Mouse (Mus musculus) neural tube, embryonic 12.5 days (tissue): Measurements from ENCODE around the gene Ints3. TPM values are rescaled to one million over a fixed set of nuclear protein-coding genes. Genes with fewer than 3 reads are reported as not detected.
A peak's percentile ranks its signal among the peaks of the same experiment; 100 is the strongest.

Experiments
- ATAC-seq: fragments of 200-750 bp; cut with Nextera tagmentation; 2 replicates; pipeline ENCODE4 v1.8.0; 2017; ENCODE audit warnings: low read depth, mild to moderate bottlenecking, moderate TSS enrichment, moderate library complexity; ENCODE audit not compliant: low FRiP score
- H3K27ac ChIP-seq: fragments of 300-500 bp; sonication (generic); 2 replicates; pipeline ENCODE4 v1.5.1; 2016
- H3K27me3 ChIP-seq: fragments of 300-500 bp; sonication (generic); replicated peaks from 2 replicates; pipeline ENCODE4 v1.6.1; 2016; ENCODE audit warnings: mild to moderate bottlenecking
- H3K36me3 ChIP-seq: fragments of 300-500 bp; sonication (generic); 2 replicates; pipeline ENCODE4 v1.6.1; 2016; ENCODE audit warnings: mild to moderate bottlenecking
- H3K4me1 ChIP-seq: fragments of 300-500 bp; sonication (generic); 2 replicates; pipeline ENCODE4 v1.6.1; 2016
- H3K4me2 ChIP-seq: fragments of 300-500 bp; sonication (generic); replicated peaks from 2 replicates; pipeline ENCODE4 v1.6.1; 2016; ENCODE audit warnings: mild to moderate bottlenecking
- H3K4me3 ChIP-seq: fragments of 300-500 bp; sonication (generic); 2 replicates; pipeline ENCODE4 v1.5.1; 2016
- H3K9ac ChIP-seq: fragments of 300-500 bp; sonication (generic); 2 replicates; pipeline ENCODE4 v1.6.1; 2016; ENCODE audit warnings: mild to moderate bottlenecking
- H3K9me3 ChIP-seq: fragments of 300-500 bp; sonication (generic); 2 replicates; pipeline ENCODE4 v1.6.1; 2016; ENCODE audit warnings: mild to moderate bottlenecking
- WGBS: fragments of 180-500 bp; shearing (Covaris S2); methylation state at CpG from one replicate; pipeline ENCODE4 v1.1.7; 2016; 5-methylcytosine and 5-hydroxymethylcytosine counted together
- polyA plus RNA-seq: library from polyadenylated mRNA; unstranded; fragments of >200 nt; fragmentation: Nextera tagmentation; extraction: Ambion mirVana; gene quantifications from 2 replicates; pipeline ENCODE4 v1.2.1, GENCODE M21; 2016

The Ints3 gene
- polyA plus RNA-seq, 1 experiment from 2014 or later = 40.5 TPM

DNA sequence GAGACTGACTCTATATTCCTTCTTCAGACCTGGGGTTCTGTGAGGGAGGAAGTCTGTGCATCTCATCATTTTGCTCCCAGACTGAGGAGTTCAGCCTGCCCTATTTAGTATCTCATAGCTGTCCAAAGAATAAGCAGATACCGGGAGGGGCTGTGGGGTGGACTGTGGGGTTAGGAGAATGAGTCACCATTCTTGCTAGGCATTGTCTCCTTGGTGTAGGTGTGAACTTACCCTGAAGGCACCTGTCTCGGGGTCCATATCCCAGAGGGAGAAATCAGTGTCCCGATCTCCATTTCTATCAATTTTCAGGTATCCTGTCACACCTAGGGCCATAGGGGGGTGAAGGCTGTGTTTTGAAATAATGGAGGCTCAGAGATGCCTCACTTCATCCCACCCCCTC lies 28.5 kb upstream of the Ints3 start:
- Histone ChIP-seq H3K27ac (no peak overlapping the region), H3K4me1 (peaks cover 12% of the 10 kb centered on the region; the same call in 1 of the 2 replicates), H3K9me3 (no peaks in the 10 kb centered on the region), H3K4me2 (no peak overlapping the region), H3K9ac (no peak overlapping the region), H3K4me3 (no peak overlapping the region), H3K36me3 (no peaks in the 10 kb centered on the region), H3K27me3 (peaks cover 47% of the 10 kb centered on the region)
- 88% methylated on average over 3 of the region's 3 CpGs for WGBS
- no peak for ATAC-seq

DNA sequence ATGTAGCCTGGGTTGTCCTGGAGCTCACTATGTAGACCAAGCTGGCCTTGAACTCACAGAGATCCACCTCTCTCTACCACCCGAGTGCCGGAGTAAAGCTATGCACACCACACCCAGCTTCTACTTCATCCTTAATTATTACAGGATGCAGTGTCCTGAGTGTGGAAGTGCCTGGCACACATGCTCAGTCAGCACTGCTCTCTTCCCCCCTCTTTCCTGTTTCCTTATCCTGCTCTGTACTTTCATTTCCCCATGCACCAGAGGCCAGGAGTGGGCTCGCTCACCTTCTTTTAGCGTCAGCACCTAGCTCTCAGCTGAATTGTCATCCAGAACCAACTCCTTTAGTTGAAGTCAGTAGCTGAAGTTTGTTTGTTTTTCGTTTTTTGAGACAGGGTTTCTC lies 26.9 kb upstream of the Ints3 start:
- Histone ChIP-seq H3K27ac (no peak overlapping the region), H3K4me1 (peaks cover 5% of the 10 kb centered on the region; the same call in 1 of the 2 replicates), H3K9ac (no peak overlapping the region), H3K4me3 (no peak overlapping the region), H3K4me2 (no peak overlapping the region), H3K36me3 (no peaks in the 10 kb centered on the region), H3K9me3 (no peaks in the 10 kb centered on the region), H3K27me3 (peaks cover 39% of the 10 kb centered on the region)
- ATAC-seq = no peak
- 81% methylated on average over 5 of the region's 5 CpGs for WGBS

DNA sequence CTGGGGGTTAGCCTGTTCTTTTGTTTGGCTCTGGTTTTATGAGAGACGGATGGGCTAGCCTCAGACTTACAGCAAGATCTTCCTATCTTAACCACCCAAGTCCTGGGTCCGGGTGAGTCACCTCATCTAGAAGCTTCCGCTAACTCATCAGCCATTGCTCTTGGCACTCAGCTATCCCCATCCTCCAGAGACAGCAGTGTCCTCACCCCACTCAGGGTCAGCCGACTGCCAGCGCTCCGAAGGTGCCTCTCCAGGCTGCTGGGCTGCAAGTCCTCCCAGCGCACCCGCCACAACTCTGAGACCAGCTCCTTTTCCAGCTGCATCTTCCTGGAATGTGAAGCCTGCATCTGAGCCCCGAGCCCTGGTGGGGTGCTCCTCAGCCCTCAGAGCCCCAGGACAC lies 26.3 kb upstream of the Ints3 start:
- 86% methylated on average over 9 of the region's 9 CpGs for WGBS
- no peak for ATAC-seq
- Histone ChIP-seq H3K4me3 (no peak overlapping the region), H3K27me3 (peaks cover 33% of the 10 kb centered on the region), H3K4me2 (no peak overlapping the region), H3K9me3 (no peaks in the 10 kb centered on the region), H3K27ac (no peak overlapping the region), H3K4me1 (no peaks in the 10 kb centered on the region), H3K36me3 (no peaks in the 10 kb centered on the region), H3K9ac (0 out of 2 replicates have a peak overlapping the region, but pooled peaks have one; percentile 3)

DNA sequence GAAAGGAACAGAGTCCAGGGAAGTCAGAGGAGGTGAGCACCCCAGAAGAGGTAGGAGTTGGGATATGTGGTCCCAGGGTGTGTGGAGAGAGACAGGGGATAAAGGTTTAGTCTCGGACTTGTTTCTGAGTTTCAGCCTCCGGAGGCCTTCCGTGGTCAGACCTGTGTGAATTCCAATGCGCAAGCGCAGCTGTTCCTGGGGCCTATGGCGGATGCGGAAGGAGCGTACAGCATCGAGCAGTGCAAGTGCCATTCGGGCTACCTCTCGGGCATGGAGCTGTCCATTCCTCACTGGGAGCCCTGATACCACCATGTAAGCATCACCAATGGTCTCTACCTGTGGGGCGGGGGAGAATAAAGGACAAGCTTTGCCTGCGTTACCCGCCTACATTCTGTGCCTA lies 21.5 kb upstream of the Ints3 start:
- WGBS = 90% methylated on average over 14 of the region's 14 CpGs

DNA sequence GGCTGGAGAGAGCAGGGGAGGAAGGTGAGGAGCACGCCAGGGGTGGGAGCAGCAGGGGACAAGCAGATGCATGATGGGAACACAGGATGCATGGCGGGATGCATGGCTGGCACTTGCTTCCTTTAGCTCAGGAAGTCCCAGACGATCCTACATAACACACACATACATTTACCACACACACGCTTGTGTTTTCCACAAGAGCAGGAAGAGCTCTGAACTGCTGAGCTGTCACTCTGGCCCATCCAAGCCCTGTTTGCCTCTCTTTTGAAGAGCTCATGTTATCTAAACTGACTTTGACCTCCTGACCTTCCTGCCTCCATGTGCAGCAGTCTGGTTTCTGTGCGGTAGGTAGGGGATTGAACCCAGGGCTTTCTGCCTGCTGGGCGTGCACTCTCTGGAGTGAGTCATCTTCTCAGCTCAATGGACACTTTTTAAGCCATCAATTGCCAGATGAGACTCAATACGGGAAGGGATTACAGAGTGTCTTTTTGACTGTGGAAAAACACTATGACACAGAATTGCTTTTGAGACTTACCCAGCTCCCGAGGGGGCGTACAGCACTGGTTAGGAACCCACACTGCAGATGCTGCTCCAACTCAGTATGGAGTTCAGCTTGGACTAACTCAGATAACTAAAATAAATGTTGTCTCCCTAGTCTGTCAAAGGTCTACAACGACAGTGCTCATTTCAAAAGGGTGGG lies 18.1 kb upstream of the Ints3 start:
- H3K4me1 ChIP-seq = peaks cover 8% of the 10 kb centered on the region
- H3K36me3 ChIP-seq = no peaks in the 10 kb centered on the region
- no peak for ATAC-seq
- WGBS = 66% methylated on average over 10 of the region's 10 CpGs
- no peak overlapping the region for H3K4me2 ChIP-seq
- H3K4me3 ChIP-seq = no peak overlapping the region
- H3K27me3 ChIP-seq = no peaks in the 10 kb centered on the region
- no peak overlapping the region for H3K27ac ChIP-seq
- H3K9ac ChIP-seq = no peak overlapping the region
- H3K9me3 ChIP-seq = no peaks in the 10 kb centered on the region

More for the DNA sequence above, 21.5 kb upstream of the Ints3 start:
- H3K27me3 ChIP-seq = no peaks in the 10 kb centered on the region
- no peaks in the 10 kb centered on the region for H3K36me3 ChIP-seq
- no peak overlapping the region for H3K4me3 ChIP-seq
- no peak overlapping the region for H3K27ac ChIP-seq
- H3K9ac ChIP-seq = no peak overlapping the region
- no peak for ATAC-seq
- no peak overlapping the region for H3K4me2 ChIP-seq
- no peaks in the 10 kb centered on the region for H3K4me1 ChIP-seq
- no peaks in the 10 kb centered on the region for H3K9me3 ChIP-seq

DNA sequence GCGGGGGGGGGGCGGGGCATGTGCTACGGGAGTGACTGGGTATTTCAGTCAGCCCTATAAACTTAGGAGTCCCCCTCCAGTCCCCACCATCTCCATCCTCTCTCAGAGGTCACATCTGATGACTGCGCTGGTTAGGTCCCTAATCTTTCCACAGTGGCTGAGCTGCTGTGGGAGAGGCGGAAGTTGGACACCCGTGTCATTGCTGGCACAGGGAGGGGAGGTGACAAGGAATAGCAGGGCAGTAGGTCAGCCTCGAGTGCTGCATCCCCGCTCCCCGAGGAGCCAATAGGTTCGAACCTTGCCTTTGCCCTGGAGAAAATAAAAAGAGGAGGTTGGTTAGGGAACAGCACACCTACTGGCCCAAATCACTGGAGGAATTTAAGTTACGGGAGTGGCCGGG lies 17.5 kb upstream of the Ints3 start:
- H3K4me2 ChIP-seq = peak overlapping the region; percentile 18; the same call in 1 of the 2 replicates
- no peaks in the 10 kb centered on the region for H3K9me3 ChIP-seq
- no peaks in the 10 kb centered on the region for H3K27me3 ChIP-seq
- no peak overlapping the region for H3K27ac ChIP-seq
- H3K36me3 ChIP-seq = no peaks in the 10 kb centered on the region
- peaks cover 12% of the 10 kb centered on the region for H3K4me1 ChIP-seq
- no peak overlapping the region for H3K4me3 ChIP-seq
- WGBS = 35% methylated on average over 12 of the region's 12 CpGs
- no peak overlapping the region for H3K9ac ChIP-seq
- no peak for ATAC-seq

DNA sequence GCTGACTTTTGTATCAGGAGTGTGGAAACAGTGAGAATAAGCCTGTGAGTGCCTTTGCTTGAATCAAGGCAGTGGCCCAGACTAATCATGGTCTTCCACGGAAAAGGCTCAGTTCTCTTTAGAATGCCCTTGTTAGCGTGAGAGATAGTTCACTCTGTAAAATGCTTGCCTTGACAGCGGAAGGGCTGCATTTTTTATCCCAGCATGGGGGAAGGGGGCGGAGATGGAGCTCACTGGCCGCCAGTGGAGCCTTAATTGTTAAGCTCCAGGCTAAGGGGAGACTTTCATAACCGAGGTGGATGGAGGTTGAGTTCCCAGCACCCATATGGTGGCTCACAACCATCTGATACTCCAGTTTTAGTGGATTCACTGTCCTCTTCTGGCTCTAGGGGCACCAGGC lies 15.2 kb upstream of the Ints3 start:
- Histone ChIP-seq H3K27ac (no peak overlapping the region), H3K9ac (no peak overlapping the region), H3K36me3 (no peaks in the 10 kb centered on the region), H3K9me3 (no peaks in the 10 kb centered on the region), H3K4me2 (no peak overlapping the region), H3K27me3 (no peaks in the 10 kb centered on the region), H3K4me3 (no peak overlapping the region), H3K4me1 (peaks cover 12% of the 10 kb centered on the region)
- 22% methylated on average over 6 of the region's 6 CpGs for WGBS
- no peak for ATAC-seq

DNA sequence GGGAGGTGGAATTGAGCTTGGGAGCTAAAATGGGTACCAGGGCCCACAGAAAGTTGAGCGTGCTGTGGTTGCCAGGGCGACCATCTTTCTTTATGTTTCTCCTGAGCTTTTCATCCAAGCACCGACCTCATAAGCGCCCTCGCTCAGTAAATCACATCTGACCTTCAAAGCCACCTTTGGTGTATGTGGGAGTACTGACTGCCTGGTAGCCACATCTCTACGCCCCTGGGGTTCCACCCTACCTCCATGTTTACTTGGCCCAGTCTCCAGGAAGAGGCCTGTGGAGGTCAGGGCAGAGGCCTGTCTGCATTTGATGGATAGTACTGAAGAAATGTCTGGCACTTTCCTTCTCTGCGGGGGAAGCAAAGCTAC lies 13.7 kb upstream of the Ints3 start:
- 0 out of 2 replicates have a peak overlapping the region, but pooled peaks have one; percentile 40 for H3K9ac ChIP-seq

DNA sequence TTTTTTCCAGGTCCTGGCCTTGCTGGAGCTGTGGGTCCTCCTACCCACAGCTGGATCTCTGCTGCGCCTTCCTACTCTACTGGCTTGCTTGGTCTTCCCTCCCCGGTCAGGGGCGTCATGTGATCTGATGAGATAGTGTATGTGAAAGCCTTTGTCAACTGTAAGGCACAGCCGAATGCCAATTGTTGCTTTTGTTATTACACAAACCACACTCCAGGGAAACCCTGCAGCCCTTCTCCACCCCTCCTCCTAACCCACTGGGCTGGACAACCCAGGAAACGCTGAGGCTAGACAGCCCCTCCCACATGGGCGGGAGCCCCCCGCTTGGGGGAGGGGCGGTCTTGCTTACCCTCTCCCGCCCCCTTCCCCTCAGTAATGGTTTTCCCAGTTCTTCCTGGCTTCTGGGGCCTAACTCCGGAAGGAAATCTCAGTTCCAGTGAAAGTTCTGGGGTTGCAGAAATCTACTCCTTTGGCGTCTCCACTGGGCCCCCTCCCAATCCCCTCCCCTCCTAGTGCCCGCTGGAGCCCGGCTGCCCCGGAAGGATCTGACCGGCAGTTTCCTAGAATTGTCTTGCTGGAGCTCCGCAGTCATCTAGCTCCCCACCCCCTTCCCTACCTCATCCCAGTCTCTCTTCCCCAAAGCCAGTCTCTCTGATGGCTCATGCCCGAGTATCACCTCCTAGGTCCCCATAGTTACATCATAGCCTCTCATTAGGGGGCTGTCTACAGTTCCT lies 13.1 kb upstream of the Ints3 start:
- H3K27me3 ChIP-seq = no peaks in the 10 kb centered on the region
- peak overlapping the region; percentile 53 for H3K27ac ChIP-seq
- peak overlapping the region; percentile 62 for H3K4me2 ChIP-seq
- peak overlapping the region; percentile 40 for H3K9ac ChIP-seq
- peak; percentile 93 for ATAC-seq
- peak overlapping the region; percentile 24 for H3K4me3 ChIP-seq
- peaks cover 12% of the 10 kb centered on the region for H3K4me1 ChIP-seq
- under 1% methylated on average over 17 of the region's 17 CpGs for WGBS
- no peaks in the 10 kb centered on the region for H3K9me3 ChIP-seq
- no peaks in the 10 kb centered on the region for H3K36me3 ChIP-seq

More for the DNA sequence above, 13.7 kb upstream of the Ints3 start:
- Histone ChIP-seq H3K9me3 (no peaks in the 10 kb centered on the region), H3K4me3 (peak overlapping the region; percentile 24), H3K27ac (peak overlapping the region; percentile 53), H3K27me3 (no peaks in the 10 kb centered on the region), H3K4me1 (peaks cover 12% of the 10 kb centered on the region), H3K4me2 (peak overlapping the region; percentile 62), H3K36me3 (no peaks in the 10 kb centered on the region)
- WGBS = 27% methylated on average over 7 of the region's 7 CpGs
- ATAC-seq = peak; percentile 38

DNA sequence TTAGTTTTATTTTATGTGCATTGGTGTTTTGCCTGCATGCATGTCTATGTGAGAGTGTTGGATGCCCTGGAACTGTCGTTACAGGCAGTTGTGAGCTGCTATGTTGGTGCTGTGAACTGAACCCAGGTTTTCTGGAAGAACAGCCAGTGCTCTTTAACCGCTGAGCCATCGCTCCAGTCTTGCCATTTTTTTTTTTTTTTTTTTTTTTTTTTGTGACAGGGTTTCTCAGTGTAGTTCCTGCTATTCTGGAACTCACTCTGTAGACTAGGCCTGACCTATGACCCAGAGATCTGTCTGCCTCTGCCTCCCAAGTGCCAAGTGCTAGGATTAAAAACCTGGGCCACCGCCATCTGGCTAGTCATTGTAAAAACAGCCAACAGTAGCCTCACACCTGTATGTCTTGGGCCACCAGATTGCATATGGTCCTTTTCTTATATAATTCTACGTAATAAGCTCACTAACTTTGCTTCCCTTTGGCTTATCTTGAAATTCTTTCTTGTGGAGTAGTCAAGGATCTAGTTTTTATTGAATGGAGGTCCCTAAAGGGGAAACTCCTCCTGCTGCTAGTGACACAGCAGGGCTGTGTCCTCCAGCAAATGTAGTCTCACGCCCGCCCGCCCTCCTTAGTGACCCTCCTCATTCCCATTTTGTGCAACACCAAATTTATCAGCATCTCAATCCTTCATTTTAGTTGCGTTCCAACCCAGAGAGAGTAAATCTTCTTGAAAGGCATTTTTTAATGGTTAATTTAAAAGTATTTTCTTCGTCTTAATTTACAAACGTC lies 12.2 kb upstream of the Ints3 start:
- Histone ChIP-seq H3K4me2 (peak overlapping the region; percentile 62; the same call in 1 of the 2 replicates), H3K27me3 (no peaks in the 10 kb centered on the region), H3K27ac (no peak overlapping the region), H3K9me3 (no peaks in the 10 kb centered on the region), H3K36me3 (no peaks in the 10 kb centered on the region), H3K4me1 (peaks cover 12% of the 10 kb centered on the region), H3K4me3 (no peak overlapping the region), H3K9ac (no peak overlapping the region)
- 66% methylated on average over 11 of the region's 11 CpGs for WGBS
- ATAC-seq = no peak

DNA sequence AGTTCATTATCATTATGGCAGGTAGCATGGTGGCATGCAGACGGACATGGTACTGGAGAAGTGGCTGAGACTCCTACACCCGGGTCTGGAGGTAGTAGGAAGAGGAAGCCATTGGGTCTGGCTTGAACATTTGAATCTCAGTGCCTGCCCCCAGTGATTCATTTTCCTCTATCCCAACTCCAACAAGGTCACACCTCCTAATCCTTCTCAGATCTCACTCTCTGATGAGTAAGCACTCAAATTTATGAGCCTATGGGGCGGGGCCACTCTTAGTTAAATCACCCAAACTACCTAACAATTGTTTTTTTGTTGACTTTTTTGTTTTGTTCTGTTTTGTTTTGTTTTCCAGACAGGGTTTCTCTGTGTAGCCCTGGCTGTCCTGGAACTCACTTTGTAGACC lies 10.6 kb upstream of the Ints3 start:
- ATAC-seq = no peak
- Histone ChIP-seq H3K36me3 (no peaks in the 10 kb centered on the region), H3K9me3 (no peaks in the 10 kb centered on the region), H3K27me3 (no peaks in the 10 kb centered on the region), H3K27ac (no peak overlapping the region), H3K4me1 (peaks cover 12% of the 10 kb centered on the region), H3K9ac (no peak overlapping the region), H3K4me3 (no peak overlapping the region), H3K4me2 (no peak overlapping the region)
- 88% methylated on average over 3 of the region's 3 CpGs for WGBS

DNA sequence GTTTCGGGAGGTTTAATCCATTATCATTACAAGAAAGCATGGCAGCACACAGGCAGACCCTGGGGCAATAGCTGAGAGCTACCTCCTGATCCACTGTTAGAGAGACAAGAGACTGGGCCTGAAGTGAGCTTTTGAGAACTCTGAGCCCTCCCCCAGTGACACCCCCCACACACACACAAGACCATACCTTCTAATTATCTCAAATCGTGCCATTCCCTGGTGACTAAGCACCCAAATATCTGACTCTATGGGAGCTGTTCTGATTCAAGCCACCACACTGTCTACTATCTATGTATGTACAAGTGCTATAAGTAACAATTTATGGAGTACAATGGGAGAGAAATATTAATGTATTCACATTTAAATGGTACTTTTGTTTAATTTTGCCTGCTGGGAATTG lies 7.3 kb upstream of the Ints3 start:
- ATAC-seq = no peak
- Histone ChIP-seq H3K36me3 (no peaks in the 10 kb centered on the region), H3K27ac (no peak overlapping the region), H3K4me2 (no peak overlapping the region), H3K27me3 (no peaks in the 10 kb centered on the region), H3K9me3 (no peaks in the 10 kb centered on the region), H3K4me3 (no peak overlapping the region), H3K4me1 (no peaks in the 10 kb centered on the region), H3K9ac (no peak overlapping the region)
- WGBS = 90% methylated on average over 2 of the region's 2 CpGs
